Mouse (Mus musculus) CD4-positive helper T cell, adult 2 months (primary cell): ENCODE results near the gene Hipk2.

Source experiments
- DNase-seq: peaks from one replicate; pipeline ENCODE4 v3.0.0-alpha.2; 2012; ENCODE audit warnings: low read depth, missing footprints, low spot score

Hipk2 gene

GRCm38 (mm10) chr6:38833721-38834120 is 42.2 kb downstream of the Hipk2 start:
- no peak for DNase-seq

GRCm38 (mm10) chr6:38829452-38829851 is 46.5 kb downstream of the Hipk2 start:
- DNase-seq: no peak

GRCm38 (mm10) chr6:38828211-38828610 is 47.8 kb downstream of the Hipk2 start:
- DNase-seq: no peak

- DNase-seq: no peak
Observed at GRCm38 (mm10) chr6:38827435-38827834, 48.5 kb downstream of the Hipk2 start.

GRCm38 (mm10) chr6:38826857-38827256 is 49.1 kb downstream of the Hipk2 start:
- no peak for DNase-seq

GRCm38 (mm10) chr6:38825886-38826285 is 50.1 kb downstream of the Hipk2 start:
- no peak for DNase-seq

GRCm38 (mm10) chr6:38823827-38824226 is 52.1 kb downstream of the Hipk2 start:
- no peak for DNase-seq

GRCm38 (mm10) chr6:38823164-38823563 is 52.8 kb downstream of the Hipk2 start:
- no peak for DNase-seq

GRCm38 (mm10) chr6:38821686-38822085 is 54.3 kb downstream of the Hipk2 start:
- DNase-seq: no peak

GRCm38 (mm10) chr6:38820862-38821261 is 55.1 kb downstream of the Hipk2 start:
- DNase-seq: no peak

GRCm38 (mm10) chr6:38816216-38816615 is 59.7 kb downstream of the Hipk2 start:
- DNase-seq: no peak

- DNase-seq: no peak
Observed at GRCm38 (mm10) chr6:38815582-38815981, 60.4 kb downstream of the Hipk2 start.

GRCm38 (mm10) chr6:38814690-38815089 is 61.3 kb downstream of the Hipk2 start:
- DNase-seq: no peak

- DNase-seq: no peak
Observed at GRCm38 (mm10) chr6:38811459-38812145, 64.4 kb downstream of the Hipk2 start.

GRCm38 (mm10) chr6:38810121-38810475 is 65.9 kb downstream of the Hipk2 start:
- DNase-seq: peak; percentile 78

GRCm38 (mm10) chr6:38809396-38810120 is 66.4 kb downstream of the Hipk2 start:
- peak; percentile 64 for DNase-seq

- DNase-seq: no peak
Observed at GRCm38 (mm10) chr6:38808317-38808716, 67.6 kb downstream of the Hipk2 start.

- peak; percentile 12 for DNase-seq
Observed at GRCm38 (mm10) chr6:38806963-38807445, 69.0 kb downstream of the Hipk2 start.

- DNase-seq: peak; percentile 41
Observed at GRCm38 (mm10) chr6:38805612-38806011, 70.4 kb downstream of the Hipk2 start.

- no peak for DNase-seq
Observed at GRCm38 (mm10) chr6:38801252-38801651, 74.7 kb downstream of the Hipk2 start.

- no peak for DNase-seq
Observed at GRCm38 (mm10) chr6:38797548-38797947, 78.4 kb downstream of the Hipk2 start.

- DNase-seq: no peak
Observed at GRCm38 (mm10) chr6:38796993-38797392, 79.0 kb downstream of the Hipk2 start.

- DNase-seq: no peak
Observed at GRCm38 (mm10) chr6:38796388-38796787, 79.6 kb downstream of the Hipk2 start.
